Mouse (Mus musculus) R1 (cell line): ENCODE data around the gene C1s1.
"Not testable (repeated sequence)": the region's sequence is repeated elsewhere in the genome, so short reads cannot be mapped to it uniquely, and the experiment has no call there.

Experiments
- DNase-seq: peaks from one replicate; pipeline ENCODE4 v3.0.0-alpha.2; 2018; ENCODE audit warnings: low read depth, low spot score

Gene C1s1

DNA sequence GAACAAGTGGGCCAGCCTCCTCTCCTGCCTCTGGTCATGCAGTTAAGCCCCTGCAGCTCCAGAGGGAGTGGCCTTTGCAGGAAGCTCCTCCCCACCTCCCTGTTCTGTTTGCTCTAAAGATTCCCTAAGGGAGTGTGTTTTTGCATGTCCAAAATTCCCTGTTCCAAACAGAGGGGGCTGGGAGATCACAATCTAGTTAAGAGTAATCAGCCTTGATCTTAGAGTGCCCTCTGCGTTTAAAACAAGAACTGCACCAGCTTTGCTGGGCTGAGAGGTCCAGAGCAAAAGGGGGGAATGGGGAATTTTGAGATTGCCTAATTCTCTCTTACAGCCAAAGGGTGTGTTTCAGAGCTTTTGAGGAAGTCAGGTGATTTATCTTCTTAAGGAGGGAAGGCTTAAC, at the start of gene C1s1:
Gene C1s1 (minus strand): TSS at position 76 of the 400 bp plus-strand sequence.
- DNase-seq = peak; percentile 75

DNA sequence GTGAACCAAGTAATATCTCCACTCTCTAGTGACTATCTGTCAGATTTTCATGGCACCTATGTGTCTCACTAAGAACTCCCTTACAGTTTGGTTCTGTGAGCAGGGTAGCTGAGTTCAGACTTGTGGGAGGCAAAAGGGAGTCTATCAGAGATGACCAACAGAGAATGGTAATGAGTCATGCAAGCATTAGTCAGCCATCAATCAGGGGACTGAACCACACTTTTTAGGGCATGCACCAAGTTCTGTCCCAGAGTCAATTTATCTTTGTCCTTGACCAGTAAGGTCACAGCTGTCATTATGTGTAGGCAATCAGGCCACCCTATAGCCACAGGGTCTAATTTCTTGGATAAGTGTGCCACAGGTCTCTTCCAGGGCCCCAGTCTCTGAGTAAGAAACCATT, 46.6 kb upstream of the C1s1 start:
- no peak for DNase-seq

DNA sequence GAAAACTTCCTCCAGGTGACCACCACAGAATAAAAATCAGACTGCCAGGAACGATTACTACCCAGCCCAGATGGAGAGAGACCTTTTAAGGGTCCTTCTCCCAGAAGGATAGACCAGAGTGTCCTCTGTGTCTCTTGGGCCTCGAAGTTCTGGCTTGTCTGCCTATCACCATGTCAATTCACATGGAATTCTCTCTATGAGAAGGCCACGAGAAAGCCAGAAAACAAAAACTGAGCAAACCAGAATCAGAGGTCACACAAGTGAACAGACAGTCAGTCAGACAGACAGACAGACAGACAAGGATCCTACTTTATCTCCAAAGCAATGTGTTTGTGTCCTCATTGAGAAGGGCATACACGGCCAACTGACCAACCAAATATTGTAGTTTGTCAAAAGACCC, 44.1 kb upstream of the C1s1 start:
- DNase-seq = no peak

DNA sequence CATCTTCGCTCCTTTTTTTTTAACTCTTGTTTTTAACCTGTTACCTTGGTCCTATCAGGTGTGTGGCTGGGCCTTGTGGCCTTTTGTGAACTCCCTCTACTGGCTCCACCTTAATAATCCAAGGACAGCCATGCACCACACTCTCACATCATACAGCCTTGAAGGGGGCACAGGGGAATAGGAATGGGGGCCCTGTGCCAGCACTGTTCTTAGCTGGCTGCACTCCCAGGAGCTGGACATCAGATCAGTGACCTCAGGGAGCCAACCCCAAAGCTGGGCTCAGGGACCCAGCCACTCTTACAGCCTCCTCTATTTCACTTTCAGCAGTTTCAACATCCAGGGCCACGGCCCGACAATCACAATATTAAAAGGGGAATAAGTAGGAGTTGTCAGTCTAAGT, 43.6 kb upstream of the C1s1 start:
- no peak for DNase-seq

DNA sequence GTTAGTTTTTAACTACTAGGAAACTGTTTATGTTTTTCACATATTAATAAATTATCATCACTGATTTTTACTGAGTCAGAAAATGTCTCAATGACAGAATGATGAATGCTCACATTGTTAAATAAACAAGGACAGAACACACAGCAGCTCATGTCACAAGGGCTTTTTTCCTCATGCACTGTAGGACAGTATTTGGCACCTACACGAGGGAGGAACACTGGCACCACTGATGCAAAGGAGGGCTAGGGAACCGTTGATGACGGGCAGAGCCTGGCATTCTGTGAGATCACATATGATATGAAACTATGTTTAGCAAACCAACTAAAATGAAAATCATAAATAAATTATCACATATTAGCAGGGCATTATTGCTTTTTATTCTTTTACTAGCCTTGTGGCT, 42.8 kb upstream of the C1s1 start:
- DNase-seq = no peak

DNA sequence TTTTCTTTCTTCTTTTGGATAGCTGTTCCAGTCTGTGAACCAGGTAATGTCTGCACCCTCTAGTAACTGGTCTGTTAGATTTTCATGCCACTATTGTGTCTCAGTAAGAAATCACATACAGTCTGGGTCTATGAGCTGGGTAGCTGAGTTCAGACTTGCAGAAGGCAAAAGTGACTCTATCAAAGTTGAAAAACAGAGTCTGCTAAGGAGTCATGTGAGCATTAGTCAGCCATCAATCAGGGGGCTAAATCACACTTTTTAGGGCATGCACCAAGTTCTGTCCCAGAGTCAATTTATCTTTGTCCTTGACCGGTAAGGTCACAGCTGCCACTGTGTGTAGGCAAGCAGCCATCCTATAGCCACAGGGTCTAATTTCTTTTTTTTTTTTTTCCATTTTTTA, 40.1 kb upstream of the C1s1 start:
- no peak for DNase-seq

DNA sequence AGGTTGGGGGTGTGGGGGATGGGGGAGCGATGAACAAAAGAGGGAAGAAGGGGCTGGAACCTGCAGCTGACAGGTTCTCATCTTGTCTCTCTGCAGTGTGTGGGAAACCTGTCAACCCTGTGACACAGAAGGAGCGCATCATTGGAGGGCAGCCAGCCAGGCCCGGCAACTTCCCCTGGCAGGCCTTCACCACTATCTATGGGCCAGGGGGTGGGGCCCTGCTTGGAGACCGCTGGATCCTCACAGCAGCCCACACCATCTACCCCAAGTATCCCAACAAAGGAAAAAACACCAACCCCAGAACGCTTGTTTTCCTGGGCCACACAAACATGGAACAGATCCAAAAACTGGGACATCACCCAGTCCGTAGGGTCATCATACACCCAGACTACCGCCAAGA, 38.0 kb upstream of the C1s1 start:
- not testable (repeated sequence) for DNase-seq

DNA sequence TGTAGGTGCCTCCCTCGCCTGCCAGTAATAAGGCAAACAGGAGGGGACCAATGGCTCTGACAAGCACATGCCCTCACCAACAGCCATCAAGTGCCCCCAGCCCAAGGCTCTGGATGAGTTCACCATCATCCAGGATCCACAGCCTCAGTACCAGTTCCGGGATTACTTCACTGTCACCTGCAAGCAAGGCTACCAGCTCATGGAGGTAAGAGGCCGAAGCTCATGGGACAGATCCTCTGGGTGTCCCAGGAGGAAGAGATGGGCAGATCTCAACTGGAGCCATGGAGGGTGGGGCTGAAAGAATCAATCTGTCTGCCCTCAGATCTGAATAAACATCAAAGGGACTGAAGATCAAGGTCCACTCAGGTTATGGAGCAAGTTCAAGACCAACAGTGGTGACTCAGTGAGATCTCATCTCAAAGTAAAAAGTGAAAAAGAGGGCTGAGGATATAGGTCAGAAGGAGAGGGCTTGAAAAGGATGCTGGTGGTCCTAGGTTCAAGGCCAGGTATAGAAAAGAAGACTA, 33.1 kb upstream of the C1s1 start:
- not testable (repeated sequence) for DNase-seq

DNA sequence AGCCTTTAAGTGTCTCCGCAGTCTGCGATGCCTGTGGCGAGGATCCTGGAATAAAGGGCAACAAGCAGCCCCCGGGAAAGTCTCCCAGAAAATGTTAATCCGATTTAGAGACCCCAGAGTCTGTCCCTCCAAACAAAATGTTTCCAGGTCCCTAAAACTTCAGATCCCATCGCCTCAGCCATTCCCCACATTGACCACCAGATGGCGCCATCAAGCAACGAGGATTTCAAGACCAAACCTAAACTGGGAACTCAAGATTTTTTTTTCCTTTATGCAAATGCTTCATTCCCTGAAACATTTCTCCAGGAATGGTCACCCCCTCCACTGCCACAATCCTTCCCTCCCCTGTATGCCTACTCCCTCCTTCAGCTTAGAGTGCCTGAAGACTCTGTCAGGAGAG, 27.9 kb upstream of the C1s1 start, which contains the start of gene C1rb:
Gene C1rb (plus strand): TSS at position 269 of the 400 bp plus-strand sequence.
- peak; percentile 68 for DNase-seq

DNA sequence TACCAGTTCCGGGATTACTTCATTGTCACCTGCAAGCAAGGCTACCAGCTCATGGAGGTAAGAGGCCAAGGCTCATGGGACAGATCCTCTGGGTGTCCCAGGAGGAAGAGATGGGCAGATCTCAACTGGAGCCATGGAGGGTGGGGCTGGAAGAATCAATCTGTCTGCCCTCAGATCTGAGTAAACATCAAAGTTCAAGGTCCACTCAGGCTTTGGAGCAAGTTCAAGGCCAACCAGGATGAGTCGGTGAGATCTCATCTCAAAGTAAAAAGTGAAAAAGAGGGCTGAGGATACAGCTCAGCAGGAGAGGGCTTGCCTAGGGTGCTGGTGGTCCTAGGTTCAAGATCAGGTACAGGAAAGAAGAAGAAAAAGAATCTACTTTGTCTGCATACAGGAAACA, 19.5 kb upstream of the C1s1 start:
- not testable (repeated sequence) for DNase-seq

DNA sequence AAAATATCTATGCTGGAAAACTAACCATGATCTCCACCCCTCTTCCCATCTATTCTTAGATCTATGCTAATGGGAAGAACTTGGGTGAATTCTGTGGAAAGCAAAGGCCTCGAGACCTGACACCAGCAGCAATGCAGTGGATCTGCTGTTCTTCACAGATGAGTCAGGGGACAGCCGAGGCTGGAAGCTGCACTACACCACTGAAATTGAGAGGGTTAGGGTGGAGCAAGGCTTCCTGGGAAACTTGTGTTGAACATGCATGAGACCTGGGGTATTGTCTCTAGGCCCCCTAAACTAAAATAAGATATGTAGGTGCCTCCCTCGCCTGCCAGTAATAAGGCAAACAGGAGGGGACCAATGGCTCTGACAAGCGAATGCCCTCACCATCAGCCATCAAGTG, 19.0 kb upstream of the C1s1 start:
- DNase-seq = not testable (repeated sequence)

DNA sequence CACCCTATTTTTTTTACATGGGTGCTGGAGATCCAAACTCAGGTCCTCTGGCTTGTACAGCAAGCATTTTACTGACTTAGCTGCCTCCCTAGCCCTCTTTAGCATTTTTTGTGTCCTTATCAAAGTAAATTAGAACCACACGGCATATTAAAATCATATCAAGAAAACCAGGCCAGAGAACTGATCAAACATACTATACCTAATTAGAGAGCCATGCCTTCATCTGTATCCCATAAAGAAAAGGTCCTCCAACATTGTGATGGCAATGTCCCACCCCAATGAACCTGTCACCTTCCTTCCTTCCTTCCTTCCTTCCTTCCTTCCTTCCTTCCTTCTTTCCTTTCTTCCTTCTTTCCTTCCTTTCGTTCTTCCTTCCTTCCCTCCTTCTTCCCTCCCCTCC, 13.8 kb upstream of the C1s1 start:
- not testable (repeated sequence) for DNase-seq

DNA sequence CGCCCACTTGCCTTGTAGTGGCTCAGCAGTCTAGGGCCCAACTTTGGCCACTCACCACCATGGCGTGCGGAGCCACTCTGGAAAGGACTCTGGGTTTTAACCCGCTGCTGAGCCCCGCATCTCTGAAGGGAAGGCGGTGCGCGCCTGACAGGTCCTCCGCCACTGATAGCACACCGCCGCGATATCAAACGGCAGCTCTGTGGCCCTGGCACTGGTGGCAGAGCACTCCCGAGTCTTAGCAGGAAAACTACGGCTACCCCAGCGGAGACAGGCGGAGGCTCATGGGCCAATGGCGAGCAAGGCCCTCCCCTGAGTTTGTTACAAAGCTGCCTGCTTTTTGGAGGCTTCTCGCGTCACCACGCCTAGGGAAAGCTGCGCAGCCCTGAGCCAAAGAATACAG, 10.6 kb upstream of the C1s1 start:
- DNase-seq = peak; percentile 85

DNA sequence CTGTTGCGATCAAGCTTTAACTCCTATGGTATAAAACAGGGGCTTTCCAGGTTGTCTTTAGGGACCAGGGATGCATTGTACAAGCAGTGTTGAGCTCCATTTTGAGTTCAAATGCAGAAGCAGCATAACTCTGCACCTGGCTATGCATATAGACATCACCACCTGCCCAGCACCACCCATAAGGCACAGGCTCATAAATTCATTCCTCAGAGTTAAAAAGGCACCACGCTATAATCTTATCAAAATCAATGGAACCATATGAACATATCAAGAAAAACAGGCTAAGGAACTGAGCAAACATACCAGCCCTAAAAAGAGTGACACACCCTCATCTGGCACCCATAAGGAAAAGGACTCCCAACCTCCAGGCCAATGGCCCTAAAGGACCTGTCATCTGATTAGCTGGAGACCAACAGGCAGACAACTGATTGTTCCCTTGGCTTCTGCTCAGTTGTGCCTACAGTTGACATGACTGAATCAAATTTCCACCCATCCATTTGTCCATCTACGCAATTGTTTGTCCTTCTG, 6.9 kb upstream of the C1s1 start:
- no peak for DNase-seq

DNA sequence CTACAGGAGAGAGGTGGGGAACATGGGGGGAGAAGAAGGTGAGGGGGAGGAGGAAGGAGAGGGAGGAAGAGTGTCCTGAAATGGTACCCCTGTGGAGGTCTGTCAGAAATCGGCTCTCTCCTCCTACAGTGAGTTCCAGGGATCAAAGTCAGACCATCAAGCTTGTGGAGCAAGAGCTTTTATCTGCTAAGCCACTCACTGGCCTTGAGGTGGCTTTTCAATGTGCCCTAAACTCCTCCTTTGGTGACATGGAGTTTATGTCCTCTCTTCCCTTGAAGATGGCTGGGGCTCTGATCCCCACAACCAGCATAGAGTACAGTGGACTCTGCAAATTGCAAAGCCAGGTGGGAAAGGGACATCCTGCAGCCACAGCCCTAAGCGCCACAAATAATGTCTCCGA, 5.8 kb upstream of the C1s1 start:
- DNase-seq = not testable (repeated sequence)

DNA sequence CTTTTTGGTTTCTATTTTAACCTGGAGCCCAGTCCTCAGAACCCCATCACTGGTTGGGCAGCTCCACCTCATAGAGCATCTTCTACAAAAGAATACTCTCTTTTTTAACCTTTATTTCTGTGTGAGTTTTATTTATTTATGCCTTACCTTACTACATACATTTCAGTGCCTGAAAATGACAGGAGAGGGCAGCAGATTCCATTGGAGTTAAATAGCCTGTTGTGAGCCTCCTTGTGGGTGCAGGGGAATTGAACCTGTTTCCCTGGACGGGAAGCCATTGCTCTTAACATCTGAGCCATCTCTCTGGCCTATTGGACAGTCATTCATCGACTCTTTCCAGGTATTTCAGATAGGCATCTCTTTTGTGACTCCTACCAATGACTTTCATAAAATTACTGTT, 3.3 kb upstream of the C1s1 start:
- no peak for DNase-seq

DNA sequence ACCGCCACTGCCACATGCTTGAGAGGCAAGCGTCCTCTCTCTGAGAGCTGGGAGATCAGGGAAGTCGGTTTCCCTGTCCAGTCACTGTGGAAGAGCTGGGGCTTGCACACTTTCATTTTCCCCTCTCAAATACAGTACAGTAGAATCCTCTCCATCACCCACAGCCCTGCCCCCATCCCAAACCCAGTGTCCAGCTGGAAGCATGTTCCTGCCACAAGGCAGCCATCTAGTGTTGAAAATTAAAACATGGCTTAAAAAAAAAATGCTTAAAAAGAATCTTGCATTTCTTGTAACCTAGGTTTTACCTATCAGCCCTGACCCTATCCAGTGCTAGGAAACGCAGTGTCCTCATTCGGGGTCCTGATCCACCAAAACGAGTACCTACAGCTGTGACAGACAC, 2.3 kb upstream of the C1s1 start:
- DNase-seq = no peak

DNA sequence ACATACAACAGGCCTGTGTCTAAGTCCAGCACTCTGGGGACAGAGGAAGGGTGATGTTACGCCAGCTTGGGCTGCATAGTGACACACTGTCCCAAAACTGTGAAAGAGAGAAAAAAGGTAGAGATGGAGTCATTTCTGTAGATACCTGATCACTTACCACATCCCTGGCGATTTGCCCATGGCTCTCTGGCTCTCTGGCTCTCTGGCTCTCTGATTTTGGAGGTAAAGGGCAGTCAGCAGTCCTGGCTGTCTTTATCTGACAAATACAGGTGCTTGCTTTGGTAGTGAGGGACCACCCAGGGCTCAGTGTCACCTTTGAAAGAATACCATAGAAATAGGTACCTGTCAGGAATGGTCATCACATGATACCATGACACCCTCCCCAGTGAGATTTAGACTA, 983 bp downstream of the C1s1 start:
- DNase-seq = not testable (repeated sequence)

DNA sequence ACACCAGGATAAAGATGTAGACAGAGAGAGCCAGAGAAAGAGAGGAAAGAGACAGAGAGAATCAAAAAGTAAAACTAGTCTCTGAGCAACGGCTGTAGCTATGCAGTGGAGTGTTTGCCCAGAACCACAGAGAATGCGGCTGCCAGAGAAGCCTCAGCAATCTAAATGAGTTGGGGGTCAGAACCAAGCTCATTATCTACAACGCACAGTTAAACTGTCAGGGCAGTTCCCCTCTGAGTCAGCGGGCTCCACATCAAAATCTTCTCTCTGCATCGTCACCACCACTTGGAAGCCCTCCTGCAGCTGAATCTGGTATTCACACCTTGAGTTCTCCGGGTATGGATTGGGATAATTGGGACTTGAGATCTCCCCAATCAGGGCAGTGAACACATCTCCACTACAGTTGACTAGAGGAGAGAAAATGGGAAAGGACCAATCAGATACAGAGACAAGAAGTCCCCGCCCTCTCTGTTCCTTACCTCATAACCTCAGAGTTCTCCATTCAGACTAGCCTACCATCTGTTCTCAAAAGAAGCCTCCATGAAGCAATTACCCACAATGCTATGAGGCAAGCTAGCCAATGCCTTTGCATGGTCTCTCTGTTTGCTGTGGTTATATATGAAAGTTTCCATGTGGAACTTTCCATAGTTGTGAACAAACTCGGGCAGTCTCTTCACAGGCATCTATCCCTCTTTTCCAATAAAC, 5.9 kb downstream of the C1s1 start:
- not testable (repeated sequence) for DNase-seq

DNA sequence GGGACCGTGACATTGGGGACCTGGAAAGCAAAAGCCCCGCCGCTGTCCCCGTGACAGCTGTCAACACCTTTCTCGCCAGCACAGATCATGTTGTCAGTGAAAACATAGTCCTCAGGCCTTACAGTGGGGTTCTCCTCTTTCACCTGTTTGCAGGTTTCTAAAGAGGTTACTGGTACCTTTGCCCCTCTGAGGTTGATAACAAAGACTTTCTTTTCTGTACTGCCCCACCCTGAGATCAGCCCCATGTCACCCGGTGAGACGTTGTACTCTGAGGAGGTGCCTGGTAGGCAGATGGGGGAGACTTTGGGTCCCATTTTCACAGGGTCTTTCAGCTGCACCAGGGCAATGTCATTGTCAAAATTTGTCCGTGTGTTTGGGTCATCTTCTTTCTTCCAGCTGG, 11.1 kb downstream of the C1s1 start:
- no peak for DNase-seq

DNA sequence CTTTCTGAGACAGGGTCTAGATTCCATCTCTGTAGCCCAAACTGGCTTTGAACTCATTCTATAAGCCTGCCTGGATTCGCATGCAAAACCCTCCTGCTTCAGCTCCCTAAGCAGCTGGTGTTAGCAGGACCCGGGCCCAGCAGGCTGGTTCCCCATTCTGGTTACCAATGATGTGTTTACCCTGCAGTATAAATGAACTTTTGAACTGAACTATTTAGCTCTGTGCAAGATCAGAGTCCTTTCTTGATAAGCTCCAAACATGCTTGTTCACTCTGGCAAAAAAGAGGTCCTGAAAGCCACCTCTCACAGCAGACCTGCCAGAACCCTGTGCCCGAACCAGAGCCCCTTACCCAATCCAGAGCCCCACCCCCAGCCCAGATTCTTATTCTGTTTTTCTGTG, 14.3 kb downstream of the C1s1 start:
- DNase-seq = no peak

DNA sequence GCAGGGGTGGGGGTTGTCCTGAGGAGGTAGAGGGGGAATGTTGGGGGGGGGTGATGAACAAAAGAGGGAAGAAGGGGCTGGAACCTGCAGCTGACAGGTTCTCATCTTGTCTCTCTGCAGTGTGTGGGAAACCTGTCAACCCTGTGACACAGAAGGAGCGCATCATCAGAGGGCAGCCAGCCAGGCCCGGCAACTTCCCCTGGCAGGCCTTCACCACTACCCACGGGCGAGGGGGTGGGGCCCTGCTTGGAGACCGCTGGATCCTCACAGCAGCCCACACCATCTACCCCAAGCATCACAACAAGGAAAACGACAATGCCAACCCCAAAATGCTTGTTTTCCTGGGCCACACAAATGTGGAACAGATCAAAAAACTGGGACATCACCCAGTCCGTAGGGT, 20.1 kb downstream of the C1s1 start:
- DNase-seq = not testable (repeated sequence)

DNA sequence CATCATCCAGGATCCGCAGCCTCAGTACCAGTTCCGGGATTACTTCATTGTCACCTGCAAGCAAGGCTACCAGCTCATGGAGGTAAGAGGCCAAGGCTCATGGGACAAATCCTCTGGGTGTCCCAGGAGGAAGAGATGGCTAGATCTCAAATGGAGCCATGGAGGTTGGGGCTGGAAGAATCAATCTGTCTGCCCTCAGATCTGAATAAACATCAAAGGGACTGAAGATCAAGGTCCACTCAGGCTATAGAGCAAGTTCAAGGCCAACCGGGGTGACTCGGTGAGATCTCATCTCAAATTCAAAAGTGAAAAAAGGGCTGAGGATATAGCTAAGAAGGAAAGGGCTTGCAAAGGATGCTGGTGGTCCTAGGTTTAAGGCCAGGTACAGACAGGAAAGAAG, 24.4 kb downstream of the C1s1 start:
- not testable (repeated sequence) for DNase-seq
